Mouse (Mus musculus): ENCODE data around the gene Slc37a3. TPM values are rescaled to one million over a fixed set of nuclear protein-coding genes. Genes with fewer than 3 reads are reported as not detected.

Gene Slc37a3
- polyA plus RNA-seq, 1 experiment from 2014 or later = 58.8 TPM

DNA sequence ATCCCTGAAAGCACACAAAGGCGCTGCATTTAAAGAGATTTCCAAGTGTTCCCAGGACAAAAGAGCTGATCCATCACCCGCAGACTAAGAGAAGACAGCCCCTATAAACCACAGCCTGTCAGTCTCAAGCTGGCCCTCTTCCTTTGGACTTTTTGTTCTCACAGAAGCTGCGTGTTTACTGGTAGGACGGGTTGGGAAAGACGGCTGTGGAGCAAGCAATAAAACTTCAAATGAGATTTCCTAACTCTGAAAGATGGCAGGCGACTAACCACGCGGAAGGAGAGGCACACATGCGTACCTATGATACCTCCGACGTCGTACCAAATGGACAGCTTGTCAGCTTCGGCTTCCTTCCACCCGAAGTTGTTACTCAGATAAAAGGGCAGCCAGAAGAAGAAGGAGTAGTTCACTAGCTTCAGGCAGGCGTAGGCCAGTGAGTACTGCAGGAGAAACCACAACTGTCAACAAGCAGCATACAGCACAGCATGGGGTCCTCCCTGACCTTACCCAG, 30.4 kb downstream of the Slc37a3 start:
- H3K4me3 ChIP-seq (ENCODE audit: low read depth, low read length) = no peak overlapping the region
- peak overlapping the region; percentile 1; the same call in 1 of the 2 replicates for H3K9ac ChIP-seq (ENCODE audit: low read length)
- H3K4me1 ChIP-seq (ENCODE audit: control insufficient read depth, insufficient read depth, low read length) = peaks cover 28% of the 10 kb centered on the region
- no peaks in the 10 kb centered on the region for H3K9me3 ChIP-seq (ENCODE audit: control insufficient read depth, low read length)
- 0 out of 2 replicates have a peak, but pooled peaks cover 3% of the 10 kb centered on the region for H3K36me3 ChIP-seq (ENCODE audit: control insufficient read depth, insufficient read depth, low read length)
- H3K27me3 ChIP-seq (ENCODE audit: control insufficient read depth, insufficient read depth, low read length) = no peaks in the 10 kb centered on the region
- peak overlapping the region; percentile 73 for H3K27ac ChIP-seq (ENCODE audit: low read depth, low read length)
- DNase-seq (ENCODE audit: low spot score) (peak; percentile 72), ATAC-seq (ENCODE audit: insufficient read depth, low FRiP score, low TSS enrichment) (peak; percentile 71)
- H3K4me2 ChIP-seq (ENCODE audit: low read depth) = no peak overlapping the region
- WGBS = 4% methylated on average over 15 of the region's 15 CpGs

DNA sequence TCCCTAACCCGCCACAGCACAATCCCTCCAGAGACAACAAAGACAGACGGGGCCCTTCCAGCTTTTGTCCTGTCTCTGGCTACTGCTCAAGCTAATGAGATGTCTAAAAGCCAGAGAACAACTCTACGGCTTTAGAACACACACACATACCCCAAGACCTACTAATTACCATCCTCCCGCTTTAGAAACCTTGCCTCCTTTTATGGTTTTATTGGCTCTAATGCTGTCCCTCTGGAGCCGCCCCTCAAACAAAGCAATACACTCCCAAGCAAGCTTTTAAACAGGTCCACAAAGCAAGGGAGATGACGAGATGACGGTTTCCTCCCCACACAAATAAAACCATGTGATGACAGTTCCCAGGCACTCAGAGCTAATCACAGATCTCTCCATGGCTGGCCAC, 32.0 kb downstream of the Slc37a3 start:
- 21% methylated on average over 7 of the region's 7 CpGs for whole genome bisulfite sequencing
- peaks cover 28% of the 10 kb centered on the region for H3K4me1 ChIP-seq (ENCODE audit: control insufficient read depth, insufficient read depth, low read length)
- H3K4me2 ChIP-seq (ENCODE audit: low read depth) = no peak overlapping the region
- peak overlapping the region; percentile 73; the same call in 1 of the 2 replicates for H3K27ac ChIP-seq (ENCODE audit: low read depth, low read length)
- H3K9me3 ChIP-seq (ENCODE audit: control insufficient read depth, low read length) = no peaks in the 10 kb centered on the region
- H3K9ac ChIP-seq (ENCODE audit: low read length) = no peak overlapping the region
- no peak for ATAC-seq (ENCODE audit: insufficient read depth, low FRiP score, low TSS enrichment)
- no peak overlapping the region for H3K4me3 ChIP-seq (ENCODE audit: low read depth, low read length)
- peak; percentile 35 for DNase-seq (ENCODE audit: low spot score)
- H3K27me3 ChIP-seq (ENCODE audit: control insufficient read depth, insufficient read depth, low read length) = no peaks in the 10 kb centered on the region
- 0 out of 2 replicates have a peak, but pooled peaks cover 2% of the 10 kb centered on the region for H3K36me3 ChIP-seq (ENCODE audit: control insufficient read depth, insufficient read depth, low read length)

DNA sequence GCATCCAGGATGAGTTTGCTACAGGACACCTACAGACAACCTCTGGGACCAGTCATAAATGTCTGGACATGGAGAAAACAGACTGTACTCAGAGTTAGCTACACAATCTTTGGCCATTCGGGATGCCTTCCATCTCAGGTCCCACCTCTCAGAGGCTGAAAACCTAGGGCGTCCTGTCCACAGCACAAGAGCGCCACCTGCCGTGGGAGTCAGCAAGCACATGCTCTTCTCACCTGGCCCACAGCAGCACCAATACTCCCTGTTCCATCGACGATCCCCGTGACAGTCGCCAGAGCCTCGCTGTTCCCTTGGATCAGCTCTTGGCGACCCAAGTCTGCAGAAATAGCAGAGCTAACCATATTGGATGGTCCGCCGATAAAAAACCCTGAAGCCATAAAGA, 33.5 kb downstream of the Slc37a3 start:
- WGBS = 27% methylated on average over 12 of the region's 12 CpGs
- Histone ChIP-seq H3K36me3 (ENCODE audit: control insufficient read depth, insufficient read depth, low read length) (no peaks in the 10 kb centered on the region), H3K4me1 (ENCODE audit: control insufficient read depth, insufficient read depth, low read length) (peaks cover 27% of the 10 kb centered on the region), H3K9ac (ENCODE audit: low read length) (no peak overlapping the region), H3K9me3 (ENCODE audit: control insufficient read depth, low read length) (no peaks in the 10 kb centered on the region), H3K27me3 (ENCODE audit: control insufficient read depth, insufficient read depth, low read length) (no peaks in the 10 kb centered on the region), H3K27ac (ENCODE audit: low read depth, low read length) (no peak overlapping the region), H3K4me2 (ENCODE audit: low read depth) (no peak overlapping the region), H3K4me3 (ENCODE audit: low read depth, low read length) (no peak overlapping the region)
- ATAC-seq (ENCODE audit: insufficient read depth, low FRiP score, low TSS enrichment) (no peak), DNase-seq (ENCODE audit: low spot score) (peak; percentile 86)

DNA sequence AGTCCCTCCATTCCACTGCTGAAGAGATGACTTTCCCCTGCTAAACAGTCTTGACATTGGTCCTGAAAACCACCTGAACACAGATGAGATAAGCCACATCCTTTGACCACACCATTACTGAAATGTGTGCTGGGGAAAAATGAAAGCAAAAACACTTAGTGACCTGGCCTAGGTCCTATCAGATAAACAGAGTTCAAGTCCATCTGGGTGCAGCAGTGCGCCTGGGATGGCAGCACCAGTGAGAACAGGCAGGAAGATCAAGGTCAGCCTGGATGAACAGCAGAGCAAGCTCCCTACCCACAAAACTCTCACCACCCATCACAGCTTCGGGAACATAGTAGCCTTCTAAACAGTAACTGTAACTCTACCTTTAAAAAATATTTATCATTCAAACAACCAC, 35.7 kb downstream of the Slc37a3 start:
- no peak for ATAC-seq (ENCODE audit: insufficient read depth, low FRiP score, low TSS enrichment)
- DNase-seq (ENCODE audit: low spot score) = no peak
- Histone ChIP-seq H3K4me1 (ENCODE audit: control insufficient read depth, insufficient read depth, low read length) (peaks cover 13% of the 10 kb centered on the region), H3K4me2 (ENCODE audit: low read depth) (no peak overlapping the region), H3K27me3 (ENCODE audit: control insufficient read depth, insufficient read depth, low read length) (no peaks in the 10 kb centered on the region), H3K9me3 (ENCODE audit: control insufficient read depth, low read length) (no peaks in the 10 kb centered on the region), H3K9ac (ENCODE audit: low read length) (no peak overlapping the region), H3K4me3 (ENCODE audit: low read depth, low read length) (no peak overlapping the region), H3K36me3 (ENCODE audit: control insufficient read depth, insufficient read depth, low read length) (no peaks in the 10 kb centered on the region), H3K27ac (ENCODE audit: low read depth, low read length) (no peak overlapping the region)
- 83% methylated on average over 2 of the region's 2 CpGs for WGBS

DNA sequence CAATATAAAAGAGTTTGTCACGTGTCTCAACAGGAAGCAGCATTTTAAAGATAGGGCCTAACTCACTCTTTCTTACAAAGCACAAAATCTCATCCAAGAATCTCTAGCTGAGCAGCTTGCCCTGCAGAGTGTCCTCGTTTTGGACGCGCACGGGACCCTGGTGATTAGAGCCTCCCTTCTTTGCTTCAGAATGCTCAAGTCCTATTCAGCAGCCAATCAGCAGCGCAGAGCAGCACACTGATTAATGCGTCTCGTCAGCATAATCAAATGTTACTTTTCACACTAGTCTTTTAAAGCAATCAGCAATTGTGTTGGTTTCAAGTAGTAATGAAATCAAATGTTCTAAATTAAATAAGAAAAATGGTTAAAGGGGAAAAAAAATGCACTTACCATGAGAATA, 39.1 kb downstream of the Slc37a3 start:
- no peak for DNase-seq (ENCODE audit: low spot score)
- Histone ChIP-seq H3K9me3 (ENCODE audit: control insufficient read depth, low read length) (no peaks in the 10 kb centered on the region), H3K4me2 (ENCODE audit: low read depth) (no peak overlapping the region), H3K27me3 (ENCODE audit: control insufficient read depth, insufficient read depth, low read length) (no peaks in the 10 kb centered on the region), H3K36me3 (ENCODE audit: control insufficient read depth, insufficient read depth, low read length) (peaks cover 11% of the 10 kb centered on the region), H3K9ac (ENCODE audit: low read length) (no peak overlapping the region), H3K27ac (ENCODE audit: low read depth, low read length) (no peak overlapping the region), H3K4me1 (ENCODE audit: control insufficient read depth, insufficient read depth, low read length) (no peaks in the 10 kb centered on the region), H3K4me3 (ENCODE audit: low read depth, low read length) (no peak overlapping the region)
- WGBS = 92% methylated on average over 8 of the region's 8 CpGs
- no peak for ATAC-seq (ENCODE audit: insufficient read depth, low FRiP score, low TSS enrichment)

DNA sequence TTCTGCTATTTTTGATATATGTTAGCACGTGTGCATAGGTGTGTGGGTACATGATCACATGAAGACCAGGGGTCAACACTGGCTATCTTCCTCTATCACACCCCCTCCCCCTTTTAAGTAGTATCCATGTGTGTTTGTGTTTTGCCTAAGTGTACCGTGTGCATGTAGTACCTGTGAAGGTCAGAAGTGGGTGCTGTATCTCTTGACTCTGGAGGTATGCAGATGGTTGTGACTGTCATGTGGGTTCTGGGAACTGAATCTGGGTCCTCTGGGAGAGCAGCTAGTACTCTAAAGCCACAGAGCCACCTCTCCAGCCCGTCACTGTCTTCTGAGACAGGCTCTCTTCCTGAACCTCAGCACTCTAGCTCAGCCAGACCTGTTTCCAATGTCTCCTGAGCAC, 42.6 kb downstream of the Slc37a3 start:
- Histone ChIP-seq H3K36me3 (ENCODE audit: control insufficient read depth, insufficient read depth, low read length) (peaks cover 11% of the 10 kb centered on the region), H3K27ac (ENCODE audit: low read depth, low read length) (no peak overlapping the region), H3K9ac (ENCODE audit: low read length) (no peak overlapping the region), H3K4me2 (ENCODE audit: low read depth) (no peak overlapping the region), H3K9me3 (ENCODE audit: control insufficient read depth, low read length) (no peaks in the 10 kb centered on the region), H3K27me3 (ENCODE audit: control insufficient read depth, insufficient read depth, low read length) (no peaks in the 10 kb centered on the region), H3K4me3 (ENCODE audit: low read depth, low read length) (no peak overlapping the region), H3K4me1 (ENCODE audit: control insufficient read depth, insufficient read depth, low read length) (no peaks in the 10 kb centered on the region)
- ATAC-seq (ENCODE audit: insufficient read depth, low FRiP score, low TSS enrichment) (no peak), DNase-seq (ENCODE audit: low spot score) (no peak)
- WGBS = 95% methylated on average over 3 of the region's 3 CpGs

DNA sequence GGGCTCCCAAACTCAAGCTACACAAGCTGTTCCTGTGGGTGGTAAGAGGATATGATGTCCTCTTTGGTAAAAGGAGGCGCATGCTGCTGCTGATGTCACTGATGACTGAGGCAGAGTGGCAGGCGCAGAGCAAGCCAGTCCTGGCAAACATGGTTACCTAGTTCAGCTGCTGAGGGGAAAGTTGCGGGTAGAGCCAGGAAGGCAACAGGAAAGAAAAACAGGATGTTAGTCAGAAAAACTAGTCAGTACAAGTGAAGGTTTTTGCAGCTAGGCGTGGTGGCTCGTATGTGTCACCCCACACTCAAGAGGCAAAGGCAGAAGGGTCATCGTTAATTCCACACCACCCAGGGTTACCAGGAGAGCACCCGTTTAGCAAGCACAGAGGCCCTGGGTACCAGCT, 43.3 kb downstream of the Slc37a3 start:
- H3K27me3 ChIP-seq (ENCODE audit: control insufficient read depth, insufficient read depth, low read length) = no peaks in the 10 kb centered on the region
- H3K27ac ChIP-seq (ENCODE audit: low read depth, low read length) = no peak overlapping the region
- H3K4me2 ChIP-seq (ENCODE audit: low read depth) = no peak overlapping the region
- DNase-seq (ENCODE audit: low spot score) (no peak), ATAC-seq (ENCODE audit: insufficient read depth, low FRiP score, low TSS enrichment) (no peak)
- no peak overlapping the region for H3K9ac ChIP-seq (ENCODE audit: low read length)
- no peaks in the 10 kb centered on the region for H3K4me1 ChIP-seq (ENCODE audit: control insufficient read depth, insufficient read depth, low read length)
- WGBS = 87% methylated on average over 7 of the region's 7 CpGs
- H3K9me3 ChIP-seq (ENCODE audit: control insufficient read depth, low read length) = no peaks in the 10 kb centered on the region
- peaks cover 11% of the 10 kb centered on the region for H3K36me3 ChIP-seq (ENCODE audit: control insufficient read depth, insufficient read depth, low read length)
- H3K4me3 ChIP-seq (ENCODE audit: low read depth, low read length) = no peak overlapping the region

DNA sequence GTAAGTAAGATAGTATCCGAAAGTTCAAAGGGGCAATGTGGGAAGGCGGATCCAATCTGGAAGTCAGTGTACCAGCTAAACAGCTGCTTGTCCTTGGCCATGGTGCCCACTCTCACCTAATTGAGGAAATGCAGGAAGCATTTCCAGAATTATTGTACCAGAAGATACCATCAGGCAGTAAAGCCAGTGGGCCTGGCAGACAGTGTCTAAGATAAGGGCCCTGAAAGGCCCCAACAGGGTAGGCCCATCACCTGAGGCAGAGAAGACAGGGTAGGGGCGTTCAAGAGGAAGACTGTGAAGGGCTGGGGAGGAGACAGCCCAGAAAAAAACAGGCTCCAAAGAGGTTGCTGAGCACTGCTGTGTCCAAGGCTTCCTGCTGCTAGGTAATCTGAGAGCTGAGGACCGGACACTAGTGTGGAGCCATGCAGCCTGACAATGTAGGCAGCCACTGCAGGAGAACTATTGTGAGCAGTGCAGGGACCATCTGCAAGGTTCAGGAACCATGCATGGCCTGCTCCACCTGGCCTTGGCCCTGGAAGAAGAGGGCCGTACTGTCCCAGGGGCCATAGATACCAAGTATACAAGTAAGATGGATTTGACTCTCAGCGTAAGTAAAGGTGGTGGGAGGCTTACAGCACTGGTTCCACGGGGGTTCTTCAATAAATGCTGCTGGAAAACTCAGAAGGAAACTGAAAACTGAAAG, 45.3 kb downstream of the Slc37a3 start:
- H3K9me3 ChIP-seq (ENCODE audit: control insufficient read depth, low read length) = no peaks in the 10 kb centered on the region
- DNase-seq (ENCODE audit: low spot score) (no peak), ATAC-seq (ENCODE audit: insufficient read depth, low FRiP score, low TSS enrichment) (no peak)
- peaks cover 11% of the 10 kb centered on the region for H3K36me3 ChIP-seq (ENCODE audit: control insufficient read depth, insufficient read depth, low read length)
- no peaks in the 10 kb centered on the region for H3K27me3 ChIP-seq (ENCODE audit: control insufficient read depth, insufficient read depth, low read length)
- H3K4me1 ChIP-seq (ENCODE audit: control insufficient read depth, insufficient read depth, low read length) = no peaks in the 10 kb centered on the region
- H3K4me2 ChIP-seq (ENCODE audit: low read depth) = no peak overlapping the region
- no peak overlapping the region for H3K4me3 ChIP-seq (ENCODE audit: low read depth, low read length)
- no peak overlapping the region for H3K9ac ChIP-seq (ENCODE audit: low read length)
- WGBS = 77% methylated on average over 7 of the region's 7 CpGs
- no peak overlapping the region for H3K27ac ChIP-seq (ENCODE audit: low read depth, low read length)

DNA sequence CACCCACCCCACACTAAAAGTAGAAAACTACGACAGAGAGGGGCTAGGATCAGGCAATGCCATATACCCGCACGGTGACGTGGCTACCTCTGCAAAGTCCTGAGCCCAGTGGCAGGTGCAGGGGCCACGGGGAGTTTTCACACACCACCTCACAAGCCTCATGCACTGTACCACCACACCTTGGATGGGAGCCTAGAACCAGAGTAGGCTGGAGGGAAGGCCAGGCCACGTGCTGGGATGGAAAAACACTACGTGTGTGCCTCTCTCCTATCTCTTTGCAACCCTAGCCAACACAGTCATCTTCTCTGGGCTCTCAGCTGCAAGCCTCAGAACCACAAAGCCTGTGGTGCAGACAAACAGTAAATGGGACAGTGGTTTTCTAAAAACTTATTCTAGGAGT, 46.5 kb downstream of the Slc37a3 start:
- DNase-seq (ENCODE audit: low spot score) = no peak
- H3K9me3 ChIP-seq (ENCODE audit: control insufficient read depth, low read length) = no peaks in the 10 kb centered on the region
- 94% methylated on average over 7 of the region's 7 CpGs for WGBS

More for the DNA sequence above, 46.5 kb downstream of the Slc37a3 start:
- Histone ChIP-seq H3K27ac (ENCODE audit: low read depth, low read length) (no peak overlapping the region), H3K9ac (ENCODE audit: low read length) (no peak overlapping the region), H3K4me3 (ENCODE audit: low read depth, low read length) (no peak overlapping the region), H3K27me3 (ENCODE audit: control insufficient read depth, insufficient read depth, low read length) (no peaks in the 10 kb centered on the region), H3K36me3 (ENCODE audit: control insufficient read depth, insufficient read depth, low read length) (peaks cover 8% of the 10 kb centered on the region), H3K4me1 (ENCODE audit: control insufficient read depth, insufficient read depth, low read length) (no peaks in the 10 kb centered on the region), H3K4me2 (ENCODE audit: low read depth) (no peak overlapping the region)
- ATAC-seq (ENCODE audit: insufficient read depth, low FRiP score, low TSS enrichment) = no peak

All from neural tube, embryonic 11.5 days (tissue).